Mouse (Mus musculus) megakaryocyte progenitor cell, adult 5-6 weeks (primary cell): Measurements from ENCODE around the gene Tmem95. TPM values are rescaled to one million over a fixed set of nuclear protein-coding genes. Genes with fewer than 3 reads are reported as not detected.

Source experiments
- ATAC-seq: replicated peaks from 2 replicates; pipeline ENCODE4 v1.8.0; 2016; ENCODE audit warnings: mild to moderate bottlenecking, moderate TSS enrichment, inconsistent platforms; ENCODE audit not compliant: poor library complexity
- total RNA-seq, 2 experiments: library from RNA; stranded (forward) in 1 of 2; stranded (reverse) in 1 of 2; fragments of 157-497, 149-512 nt in 1 of 2; fragments of 200-1000 nt in 1 of 2; gene quantifications; 2 replicates each; pipeline versions ENCODE4 v1.2.3 to v1.2.4; 2015 to 2017

The Tmem95 gene
- total RNA-seq, 2 experiments from 2014 or later = not detected

DNA sequence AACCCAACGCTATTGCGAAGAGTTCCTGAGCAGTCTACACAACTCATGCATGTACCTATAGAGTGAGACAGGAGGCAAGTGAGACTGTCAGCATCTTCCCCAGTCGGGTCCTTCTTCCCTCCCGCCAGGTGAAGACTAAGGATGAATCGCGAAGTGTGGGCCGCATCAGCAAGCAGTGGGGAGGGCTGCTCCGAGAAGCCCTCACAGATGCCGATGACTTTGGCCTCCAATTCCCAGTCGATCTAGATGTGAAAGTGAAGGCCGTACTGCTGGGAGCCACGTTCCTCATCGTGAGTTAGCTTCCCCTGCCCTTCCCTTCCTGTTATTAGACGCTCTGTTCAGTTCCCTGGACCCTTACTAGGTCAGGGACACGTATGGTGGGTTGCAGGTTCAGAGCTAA is 27.9 kb downstream of the Tmem95 start:
- no peak for ATAC-seq

DNA sequence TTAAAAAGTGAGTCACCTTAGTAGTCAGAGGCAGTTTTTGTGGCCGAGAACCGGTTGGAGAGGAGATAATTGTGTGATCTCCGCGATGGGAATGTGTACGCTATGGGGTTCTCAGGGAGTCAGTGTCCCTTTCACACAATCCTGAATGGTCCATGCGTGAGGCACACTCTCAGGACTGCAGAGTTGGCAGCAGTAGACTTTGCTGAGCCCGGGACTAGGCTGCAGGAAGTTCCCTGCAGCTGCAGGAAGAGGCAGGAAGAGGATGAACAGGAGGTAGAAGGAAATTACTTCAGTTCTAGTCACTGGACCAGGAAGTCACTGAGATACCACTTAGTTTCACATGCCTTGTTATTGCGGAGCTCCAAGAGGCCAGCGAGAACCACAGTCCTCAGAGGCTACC is 28.7 kb downstream of the Tmem95 start:
- ATAC-seq = no peak

DNA sequence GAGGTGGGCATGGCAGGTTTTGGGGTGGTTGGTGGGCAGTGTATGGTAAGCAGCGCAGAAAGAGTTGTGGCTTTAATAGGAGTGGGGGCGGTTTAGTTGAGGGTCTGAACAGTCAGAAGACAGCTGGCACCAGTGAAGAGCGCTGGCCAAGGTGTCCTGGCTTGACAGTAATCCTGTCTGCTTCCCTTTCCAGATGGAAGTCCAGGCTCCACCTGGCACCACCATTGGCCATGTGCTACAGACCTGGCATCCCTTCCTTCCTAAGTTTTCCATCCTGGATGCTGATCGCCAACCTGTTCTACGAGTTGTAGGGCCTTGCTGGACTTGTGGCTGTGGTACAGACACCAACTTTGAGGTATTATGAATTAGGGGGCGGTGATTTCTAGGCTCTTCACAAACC is 29.8 kb downstream of the Tmem95 start:
- no peak for ATAC-seq

DNA sequence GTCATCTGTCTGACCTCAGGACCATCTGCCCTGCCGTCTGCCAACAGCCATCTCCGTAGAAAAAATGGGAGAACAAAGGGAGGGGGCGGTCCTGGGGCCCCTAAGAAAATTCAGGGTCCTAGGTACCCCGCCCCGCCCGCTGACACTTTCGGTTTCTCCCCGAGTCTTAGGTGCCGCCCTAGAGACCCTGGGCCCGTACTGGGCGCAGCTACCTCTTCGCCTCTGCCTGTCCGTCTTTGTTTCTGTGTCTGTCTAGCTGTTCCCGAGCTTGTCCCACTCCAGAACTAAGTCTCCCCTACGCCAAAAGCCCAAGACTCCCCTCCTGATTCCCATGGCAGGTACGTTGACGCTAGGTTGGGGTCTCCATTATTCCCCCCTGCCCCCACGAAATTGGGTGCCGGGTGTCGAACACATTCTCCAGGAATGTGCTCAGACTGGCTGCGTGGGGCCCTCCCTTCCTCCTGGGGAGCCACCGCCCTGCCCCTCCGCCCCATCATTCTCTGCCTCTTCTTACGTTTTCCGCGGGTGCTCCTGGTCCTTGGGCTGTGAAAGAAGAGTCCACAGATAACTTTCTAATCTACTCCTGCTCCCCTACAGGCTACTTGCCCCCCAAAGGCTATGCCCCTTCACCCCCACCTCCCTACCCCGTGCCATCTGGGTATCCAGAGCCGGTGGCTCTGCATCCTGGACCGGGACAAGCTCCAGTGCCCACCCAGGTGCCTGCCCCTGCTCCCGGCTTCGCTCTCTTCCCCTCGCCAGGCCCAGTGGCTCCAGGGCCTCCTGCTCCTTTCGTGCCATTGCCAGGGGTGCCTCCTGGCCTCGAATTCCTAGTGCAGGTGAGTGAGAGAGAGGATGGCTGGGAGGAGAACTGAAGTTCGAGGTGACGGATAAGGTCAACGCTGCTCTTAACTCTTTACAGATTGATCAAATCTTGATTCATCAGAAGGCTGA is 30.8 kb downstream of the Tmem95 start:
- 0 out of 2 replicates have a peak, but pooled peaks have one; percentile 17 for ATAC-seq

DNA sequence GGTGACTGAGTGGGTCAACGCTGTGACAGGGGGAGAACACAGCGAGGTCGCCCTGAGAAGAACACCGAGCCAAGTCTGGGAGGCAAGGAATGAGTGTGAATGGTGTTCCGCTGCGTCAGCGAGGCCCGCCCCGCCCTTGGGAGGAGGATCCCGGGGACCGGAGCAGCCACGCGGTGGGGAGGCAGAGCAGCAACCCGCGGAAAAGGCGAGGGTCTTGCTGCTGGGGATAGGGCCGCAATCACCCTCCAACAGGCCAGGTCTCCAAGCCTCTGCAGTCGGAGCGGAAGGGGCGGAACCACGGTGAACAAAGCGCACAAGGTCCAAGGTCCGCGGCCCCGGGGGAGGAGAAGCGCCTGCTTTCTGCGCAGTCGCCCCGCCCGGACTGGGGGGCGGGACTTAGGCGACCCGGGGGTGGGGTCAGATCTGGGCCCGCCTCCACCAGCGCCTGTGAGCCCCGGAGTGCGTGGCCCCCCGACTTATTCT is 31.6 kb downstream of the Tmem95 start, which contains the start of gene Plscr3:
Gene Plscr3 (plus strand): TSS at position 179 of the 483 bp plus-strand sequence.
- ATAC-seq = peak; percentile 85

DNA sequence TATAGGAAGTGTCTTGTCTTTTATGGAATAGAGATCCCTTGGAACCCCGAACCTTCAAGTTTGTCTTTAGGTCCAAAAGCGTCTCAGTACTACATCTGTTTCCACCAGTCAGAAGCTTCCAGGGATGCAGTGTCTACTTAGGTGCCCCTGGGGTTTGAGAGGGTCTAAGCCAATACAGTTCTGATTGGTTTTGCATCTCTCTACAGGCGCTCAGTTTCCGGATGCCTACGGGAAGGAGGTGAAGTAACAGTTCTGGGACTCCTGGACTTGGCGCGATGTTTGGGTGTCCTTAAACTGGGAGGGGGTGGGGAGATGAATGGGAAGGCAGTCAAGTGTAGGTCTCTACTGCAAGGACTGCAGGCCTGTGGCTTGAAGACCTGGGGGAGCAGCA is 39.1 kb downstream of the Tmem95 start:
- ATAC-seq = no peak

DNA sequence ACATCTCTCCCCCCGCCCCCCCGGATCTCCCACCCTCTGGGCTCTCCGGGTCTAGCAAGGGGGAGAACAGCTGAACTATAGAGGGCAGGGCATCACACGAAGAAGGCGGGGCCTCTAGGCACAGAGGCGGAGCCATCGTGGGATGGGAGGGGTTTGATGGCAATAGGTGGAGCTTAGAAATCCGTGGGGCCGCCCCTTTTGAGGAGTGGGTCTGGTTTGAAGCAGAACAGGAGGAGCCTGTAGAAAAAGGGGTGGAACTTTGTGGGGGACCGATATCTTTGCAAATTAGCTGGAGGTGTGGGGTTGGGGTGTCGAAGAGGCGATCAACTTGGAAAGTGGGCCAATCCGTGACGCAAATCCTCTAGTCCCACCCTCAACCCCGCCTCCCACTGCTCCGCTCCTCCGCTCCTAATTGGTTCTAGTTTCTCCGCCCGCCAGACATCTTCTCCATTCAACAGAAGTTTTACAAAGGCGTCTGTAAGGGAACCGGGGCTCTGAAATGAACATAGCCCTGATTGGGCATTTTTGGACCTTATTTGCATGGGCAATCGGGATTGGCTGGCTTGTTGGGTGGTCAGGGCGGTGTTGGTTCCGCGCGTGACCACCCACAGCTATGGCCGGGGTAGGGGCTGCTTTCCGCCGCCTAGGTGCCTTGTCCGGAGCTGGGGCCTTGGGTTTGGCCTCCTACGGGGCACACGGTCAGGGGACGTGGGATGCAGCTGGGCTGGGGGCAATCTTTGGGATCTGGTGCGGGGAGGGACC is 39.7 kb downstream of the Tmem95 start, which contains the start of gene Tmem256:
Gene Tmem256 (plus strand): TSS at position 563 of the 762 bp plus-strand sequence.
- peak; percentile 76 for ATAC-seq

DNA sequence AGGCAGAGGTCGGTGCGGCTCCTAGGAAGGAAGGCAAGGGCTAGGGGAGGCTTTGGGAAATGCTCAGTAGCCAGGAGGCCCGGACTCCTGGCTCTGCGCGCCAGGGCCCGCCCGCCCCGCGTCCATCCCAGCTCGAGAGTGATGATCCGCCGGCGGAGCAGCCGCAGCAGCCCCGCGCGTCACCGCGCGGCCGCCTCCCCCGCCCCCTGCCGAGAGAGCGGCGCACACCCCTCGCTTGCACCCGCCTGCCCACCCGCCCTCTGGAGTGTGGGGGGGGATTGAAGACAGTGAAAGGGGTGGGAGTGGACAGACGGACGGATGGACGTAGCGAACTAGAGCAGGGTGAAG is 40.2 kb downstream of the Tmem95 start, which contains the start of gene Nlgn2:
Gene Nlgn2 (minus strand): TSS at position 181 of the 348 bp plus-strand sequence.
- ATAC-seq = no peak

DNA sequence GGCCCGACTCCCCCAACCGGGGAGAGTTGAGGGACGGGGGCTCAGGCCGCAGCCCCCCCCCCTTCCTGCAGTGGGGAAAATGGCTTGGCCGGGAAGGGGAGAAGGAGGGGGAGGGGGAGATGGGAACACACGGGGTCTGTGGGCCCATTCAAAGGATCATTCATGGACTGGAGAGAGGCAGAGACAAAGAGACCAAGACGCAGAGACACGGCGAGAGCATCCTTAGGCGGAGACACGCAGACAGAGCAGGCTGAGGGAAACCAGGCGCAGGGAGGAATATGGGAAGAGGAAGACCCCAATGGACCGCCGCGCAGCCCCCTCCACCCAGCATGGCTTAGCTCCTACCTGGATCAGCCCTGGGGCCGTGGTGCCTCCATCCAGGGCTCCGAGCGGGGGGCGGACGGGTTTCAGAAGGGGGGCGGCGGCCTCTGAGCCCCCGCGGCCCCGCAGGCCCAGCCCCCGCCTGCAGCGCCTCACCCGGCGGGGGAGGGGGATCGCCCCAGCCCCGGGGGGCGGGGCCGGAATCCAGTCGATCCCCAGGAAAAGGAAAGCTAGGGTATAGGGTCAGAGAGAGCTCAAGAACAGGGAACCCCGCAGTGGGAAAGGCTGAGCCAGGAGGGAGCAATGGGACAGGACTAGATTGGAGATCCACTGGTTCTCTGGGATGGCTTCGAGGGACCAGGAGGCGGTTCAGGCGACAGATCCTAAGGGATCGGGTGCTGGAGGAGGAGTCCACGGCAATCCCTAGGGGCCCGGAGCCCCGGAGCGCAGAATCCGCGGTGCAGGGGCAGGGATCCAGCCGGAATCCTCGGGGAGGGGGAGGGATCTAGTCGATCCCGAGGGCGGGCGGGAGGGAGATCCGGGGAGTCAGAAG is 40.9 kb downstream of the Tmem95 start:
- no peak for ATAC-seq

DNA sequence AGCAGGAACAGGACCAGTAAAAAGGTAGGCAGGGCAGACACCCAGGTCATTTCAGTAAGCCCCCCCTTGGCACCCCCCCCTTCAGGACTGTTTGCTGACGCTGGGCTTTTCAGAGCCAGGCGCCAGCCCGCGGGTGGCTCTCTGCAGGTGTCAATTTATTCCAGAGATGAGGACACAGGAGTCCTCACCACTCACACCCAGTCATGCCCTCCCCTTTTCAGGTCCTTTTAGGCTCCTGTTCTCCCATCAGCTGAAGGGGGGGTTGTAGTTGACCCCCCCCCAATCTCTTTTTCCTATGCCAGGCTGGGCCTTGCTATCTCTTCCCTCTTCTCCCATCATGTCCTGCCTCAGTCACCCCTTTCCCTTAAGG is 41.9 kb downstream of the Tmem95 start:
- ATAC-seq = no peak

DNA sequence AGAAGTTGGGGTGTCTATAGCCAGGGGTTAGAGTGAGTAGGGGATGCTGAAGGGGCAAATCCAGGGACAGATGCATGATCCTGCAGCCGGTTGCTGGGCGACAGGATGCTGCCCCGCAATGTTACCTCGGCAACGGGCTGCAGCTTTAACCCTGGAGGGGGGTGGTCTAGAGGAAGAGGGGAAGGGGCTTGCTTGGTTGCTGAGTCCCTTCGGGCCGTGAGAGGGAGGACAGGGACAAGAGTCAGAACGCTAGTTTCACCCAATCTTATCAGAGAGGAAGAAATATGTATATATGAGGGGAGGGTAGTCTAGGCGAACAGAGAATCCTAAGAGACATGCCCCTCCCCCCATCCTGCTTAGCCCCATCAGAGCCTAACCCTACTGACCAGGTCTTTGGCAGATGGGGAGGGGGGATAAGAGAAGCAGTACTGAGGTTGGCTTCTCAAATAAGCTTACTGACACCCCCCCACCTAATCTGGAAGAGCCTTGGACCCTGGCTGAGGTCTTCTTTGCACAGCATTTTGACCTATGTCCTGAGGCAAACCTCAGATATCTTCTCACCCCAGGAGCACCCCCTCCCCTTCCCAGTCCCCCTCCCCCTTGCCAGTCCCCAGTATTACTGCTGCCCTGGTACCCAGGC is 42.4 kb downstream of the Tmem95 start:
- no peak for ATAC-seq

DNA sequence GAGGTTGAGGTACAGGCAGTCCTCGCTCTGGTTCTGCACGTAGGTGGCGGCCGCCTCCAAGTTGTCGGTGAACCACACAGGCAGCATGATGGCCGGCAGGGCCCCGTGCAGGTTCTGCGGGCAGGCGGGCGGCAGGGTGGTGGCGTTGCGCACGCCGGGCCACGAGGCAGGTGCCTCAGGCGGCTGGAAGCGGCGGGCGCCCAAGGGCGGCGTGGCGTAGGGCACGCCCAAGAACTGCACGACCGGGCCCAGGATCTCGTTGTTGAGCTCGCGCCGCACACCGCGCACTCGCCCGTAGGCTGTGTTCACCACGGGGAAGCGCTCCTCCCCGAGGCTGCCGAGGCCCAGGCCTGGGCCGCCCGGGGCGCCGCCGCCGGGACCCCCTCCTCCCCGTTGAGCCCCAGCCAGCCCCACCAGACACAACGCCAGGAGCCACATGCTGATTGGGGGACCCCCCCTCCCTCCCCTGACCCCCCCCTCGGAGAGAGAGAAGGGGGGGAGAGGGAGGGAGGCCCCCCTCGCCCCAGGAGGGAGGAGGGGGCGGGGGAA is 43.7 kb downstream of the Tmem95 start:
- peak; percentile 48 for ATAC-seq

DNA sequence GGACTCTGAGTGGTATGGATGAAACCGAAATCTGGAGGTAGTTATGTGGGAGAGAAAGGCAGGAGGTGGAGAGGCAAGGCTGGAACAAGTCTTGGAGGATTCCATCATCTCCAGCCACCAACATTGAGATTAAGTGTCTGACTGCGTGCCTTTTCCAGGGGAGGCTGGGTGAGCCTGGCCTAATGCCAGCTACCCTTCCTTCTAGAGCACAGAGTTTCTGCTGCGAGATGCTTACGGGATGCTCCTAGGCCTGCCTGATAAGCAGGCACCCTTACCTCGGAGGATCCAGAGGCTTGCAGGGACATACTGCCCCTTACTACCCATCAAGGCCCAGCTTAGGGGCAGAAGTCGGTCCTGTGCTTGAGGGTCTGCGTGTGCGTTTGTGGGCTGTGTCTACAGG is 44.3 kb downstream of the Tmem95 start:
- ATAC-seq = no peak

DNA sequence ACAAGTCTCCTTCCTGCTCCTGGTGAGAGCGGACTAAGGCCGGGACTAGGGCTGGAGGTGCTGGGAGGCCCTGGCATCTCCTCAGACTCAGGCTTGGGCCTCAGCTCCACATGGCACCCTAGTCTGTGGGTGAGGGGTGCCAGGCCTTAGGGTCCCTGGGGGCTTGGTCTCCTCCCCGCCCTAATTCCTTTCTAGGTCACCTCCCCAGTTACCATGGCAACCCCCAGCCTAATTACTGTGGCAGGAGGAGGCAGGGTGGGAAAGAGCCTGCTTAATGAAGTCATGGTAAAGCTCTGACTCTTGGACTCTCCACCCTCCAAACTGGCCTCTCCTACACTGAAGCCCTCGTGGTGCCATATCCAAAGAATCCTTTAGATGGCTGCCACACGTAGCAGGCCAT is 49.0 kb downstream of the Tmem95 start:
- no peak for ATAC-seq

Other genes with a start within 250 kb of the Tmem95 start
Only the 30 nearest of the 40 such genes appear.
- 140 and 147 TPM in 2 replicates for gene Polr2a, start 119.4 kb downstream of the Tmem95 start, total RNA-seq (2015)
- 21.0 and 34.4 TPM in 2 replicates for gene Polr2a, start 119.4 kb downstream of the Tmem95 start, total RNA-seq (2017)
- gene Slc35g3, start 116.0 kb downstream of the Tmem95 start, total RNA-seq (2015) = not detected in 2 replicates
- not detected in 2 replicates for gene Slc35g3, start 116.0 kb downstream of the Tmem95 start, total RNA-seq (2017)
- 1.3 and 1.5 TPM in 2 replicates for gene Zbtb4, start 112.1 kb downstream of the Tmem95 start, total RNA-seq (2015)
- gene Zbtb4, start 112.1 kb downstream of the Tmem95 start, total RNA-seq (2017) = 0.51 and 0.54 TPM in 2 replicates
- gene Chrnb1, start 82.1 kb downstream of the Tmem95 start, total RNA-seq (2015) = 0.24 and 1.6 TPM in 2 replicates
- gene Chrnb1, start 82.1 kb downstream of the Tmem95 start, total RNA-seq (2017) = 0.04 and 0.44 TPM in 2 replicates
- 0.22 and 0.52 TPM in 2 replicates for gene Fgf11, start 76.2 kb downstream of the Tmem95 start, total RNA-seq (2015)
- 0.21 and 0.41 TPM in 2 replicates for gene Fgf11, start 76.2 kb downstream of the Tmem95 start, total RNA-seq (2017)
- not detected in 2 replicates for gene Tmem102, start 72.4 kb downstream of the Tmem95 start, total RNA-seq (2015)
- gene Tmem102, start 72.4 kb downstream of the Tmem95 start, total RNA-seq (2017) = not detected in 2 replicates
- gene Gm39566, start 62.7 kb downstream of the Tmem95 start, total RNA-seq (2015) = not detected in 2 replicates
- gene Gm39566, start 62.7 kb downstream of the Tmem95 start, total RNA-seq (2017) = not detected in 2 replicates
- not detected in 2 replicates for gene Spem2, start 59.6 kb downstream of the Tmem95 start, total RNA-seq (2015)
- not detected in 2 replicates for gene Spem2, start 59.6 kb downstream of the Tmem95 start, total RNA-seq (2017)
- not detected in 2 replicates for gene Spem1, start 55.8 kb downstream of the Tmem95 start, total RNA-seq (2015)
- gene Spem1, start 55.8 kb downstream of the Tmem95 start, total RNA-seq (2017) = 0.79 TPM in 1 of 2 replicates, not detected in the other
- 8.4 and 10.8 TPM in 2 replicates for gene Nlgn2, start 40.2 kb downstream of the Tmem95 start, total RNA-seq (2015)
- 3.5 and 6.2 TPM in 2 replicates for gene Nlgn2, start 40.2 kb downstream of the Tmem95 start, total RNA-seq (2017)
- 240 and 307 TPM in 2 replicates for gene Tmem256, start 39.5 kb downstream of the Tmem95 start, total RNA-seq (2015)
- gene Tmem256, start 39.5 kb downstream of the Tmem95 start, total RNA-seq (2017) = 174 and 238 TPM in 2 replicates
- 60.6 and 62.2 TPM in 2 replicates for gene Plscr3, start 31.6 kb downstream of the Tmem95 start, total RNA-seq (2015)
- 29.1 and 32.9 TPM in 2 replicates for gene Plscr3, start 31.6 kb downstream of the Tmem95 start, total RNA-seq (2017)
- 0.32 TPM in 1 of 2 replicates, not detected in the other for gene Tnk1, start 19.3 kb downstream of the Tmem95 start, total RNA-seq (2015)
- 0.54 TPM in 1 of 2 replicates, not detected in the other for gene Tnk1, start 19.3 kb downstream of the Tmem95 start, total RNA-seq (2017)
- gene Kctd11, start 3.4 kb upstream of the Tmem95 start, total RNA-seq (2015) = 1.1 and 2.3 TPM in 2 replicates
- gene Kctd11, start 3.4 kb upstream of the Tmem95 start, total RNA-seq (2017) = 0.88 and 1.9 TPM in 2 replicates
- gene Acap1, start 17.5 kb upstream of the Tmem95 start, total RNA-seq (2015) = 23.6 and 24.7 TPM in 2 replicates
- gene Acap1, start 17.5 kb upstream of the Tmem95 start, total RNA-seq (2017) = 59.2 and 67.5 TPM in 2 replicates
- gene 2810408A11Rik, start 23.0 kb upstream of the Tmem95 start, total RNA-seq (2015) = 1.9 and 3.0 TPM in 2 replicates
- gene 2810408A11Rik, start 23.0 kb upstream of the Tmem95 start, total RNA-seq (2017) = 1.7 and 6.6 TPM in 2 replicates
- gene Neurl4, start 23.1 kb upstream of the Tmem95 start, total RNA-seq (2015) = 9.5 and 11.0 TPM in 2 replicates
- 20.2 and 21.6 TPM in 2 replicates for gene Neurl4, start 23.1 kb upstream of the Tmem95 start, total RNA-seq (2017)
- 106 and 114 TPM in 2 replicates for gene Gps2, start 35.9 kb upstream of the Tmem95 start, total RNA-seq (2015)
- 46.2 and 56.3 TPM in 2 replicates for gene Gps2, start 35.9 kb upstream of the Tmem95 start, total RNA-seq (2017)
- 1,355 and 1,412 TPM in 2 replicates for gene Eif5a, start 43.9 kb upstream of the Tmem95 start, total RNA-seq (2015)
- 1,221 and 1,257 TPM in 2 replicates for gene Eif5a, start 43.9 kb upstream of the Tmem95 start, total RNA-seq (2017)
- gene Ybx2, start 57.8 kb upstream of the Tmem95 start, total RNA-seq (2015) = 0.32 TPM in 1 of 2 replicates, not detected in the other
- not detected in 2 replicates for gene Ybx2, start 57.8 kb upstream of the Tmem95 start, total RNA-seq (2017)
- 0.22 TPM in 1 of 2 replicates, not detected in the other for gene Slc2a4, start 70.2 kb upstream of the Tmem95 start, total RNA-seq (2015)
- not detected in 2 replicates for gene Slc2a4, start 70.2 kb upstream of the Tmem95 start, total RNA-seq (2017)
- gene Cldn7, start 86.8 kb upstream of the Tmem95 start, total RNA-seq (2015) = not detected in 2 replicates
- not detected in 2 replicates for gene Cldn7, start 86.8 kb upstream of the Tmem95 start, total RNA-seq (2017)
- gene Ctdnep1, start 103.1 kb upstream of the Tmem95 start, total RNA-seq (2015) = 131 and 135 TPM in 2 replicates
- gene Ctdnep1, start 103.1 kb upstream of the Tmem95 start, total RNA-seq (2017) = 28.7 and 33.7 TPM in 2 replicates
- gene Elp5, start 104.5 kb upstream of the Tmem95 start, total RNA-seq (2015) = 110 and 129 TPM in 2 replicates
- 57.5 and 66.1 TPM in 2 replicates for gene Elp5, start 104.5 kb upstream of the Tmem95 start, total RNA-seq (2017)
- gene Gabarap, start 113.1 kb upstream of the Tmem95 start, total RNA-seq (2015) = 387 and 444 TPM in 2 replicates
- gene Gabarap, start 113.1 kb upstream of the Tmem95 start, total RNA-seq (2017) = 242 and 274 TPM in 2 replicates
- 34.5 and 37.9 TPM in 2 replicates for gene Phf23, start 117.8 kb upstream of the Tmem95 start, total RNA-seq (2015)
- gene Phf23, start 117.8 kb upstream of the Tmem95 start, total RNA-seq (2017) = 31.7 and 40.0 TPM in 2 replicates
- gene Dvl2, start 122.6 kb upstream of the Tmem95 start, total RNA-seq (2015) = 9.5 and 9.8 TPM in 2 replicates
- 9.5 and 14.7 TPM in 2 replicates for gene Dvl2, start 122.6 kb upstream of the Tmem95 start, total RNA-seq (2017)
- gene Acadvl, start 137.4 kb upstream of the Tmem95 start, total RNA-seq (2015) = 28.7 and 45.7 TPM in 2 replicates
- gene Acadvl, start 137.4 kb upstream of the Tmem95 start, total RNA-seq (2017) = 43.6 and 49.1 TPM in 2 replicates
- gene Dlg4, start 138.9 kb upstream of the Tmem95 start, total RNA-seq (2015) = 5.8 and 6.7 TPM in 2 replicates
- gene Dlg4, start 138.9 kb upstream of the Tmem95 start, total RNA-seq (2017) = 3.8 and 4.1 TPM in 2 replicates
- not detected in 2 replicates for gene Asgr1, start 176.1 kb upstream of the Tmem95 start, total RNA-seq (2015)
- not detected in 2 replicates for gene Asgr1, start 176.1 kb upstream of the Tmem95 start, total RNA-seq (2017)